Mouse (Mus musculus): ENCODE measurements around the gene Inha.

- TF ChIP-seq EP300 (IDR thresholded peaks at IDR 0.05) (no peak), CTCF (IDR thresholded peaks at IDR 0.05) (no peak)
Observed at GRCm38 (mm10) chr1:75463652-75464204, 43.1 kb upstream of the Inha start.
